Mouse (Mus musculus) heart, postnatal 10 days (tissue): ENCODE results near the gene Olfr924. TPM values are rescaled to one million over a fixed set of nuclear protein-coding genes. Genes with fewer than 3 reads are reported as not detected.
"Not testable (repeated sequence)": the region's sequence is repeated elsewhere in the genome, so short reads cannot be mapped to it uniquely, and the experiment has no call there.

ENCODE experiments used
- DNase-seq, 2 experiments: peaks; one replicate each; pipeline ENCODE4 v3.0.0; 2021
- intact Hi-C: fragments of 180-260 bp; cut with DNase I; formaldehyde crosslinking; loops from one replicate; pipeline ENCODE4 v1.15.1; 2025
- total RNA-seq, 2 experiments: library from RNA; stranded (reverse); gene quantifications; 2 replicates each; pipeline ENCODE4 v1.2.3; 2021

Olfr924 gene
- not detected for total RNA-seq

GRCm38 (mm10) chr9:38844149-38844548, at the start of gene Olfr924:
Gene Olfr924 (plus strand): TSS chr9:38844449.
- intact Hi-C loops = no loop called here

GRCm38 (mm10) chr9:38805696-38806095, 38.6 kb upstream of the Olfr924 start:
- no peak for DNase-seq
- intact Hi-C loops = no loop called here

More at GRCm38 (mm10) chr9:38844149-38844548, at the start of gene Olfr924:
- DNase-seq = no peak

- intact Hi-C loops = no loop called here
- DNase-seq = no peak
These were observed 29.9 kb upstream of the Olfr924 start, which contains the start of gene Olfr922 for GRCm38 (mm10) chr9:38814314-38814713. Gene Olfr922 (plus strand): TSS chr9:38814614.

DNA sequence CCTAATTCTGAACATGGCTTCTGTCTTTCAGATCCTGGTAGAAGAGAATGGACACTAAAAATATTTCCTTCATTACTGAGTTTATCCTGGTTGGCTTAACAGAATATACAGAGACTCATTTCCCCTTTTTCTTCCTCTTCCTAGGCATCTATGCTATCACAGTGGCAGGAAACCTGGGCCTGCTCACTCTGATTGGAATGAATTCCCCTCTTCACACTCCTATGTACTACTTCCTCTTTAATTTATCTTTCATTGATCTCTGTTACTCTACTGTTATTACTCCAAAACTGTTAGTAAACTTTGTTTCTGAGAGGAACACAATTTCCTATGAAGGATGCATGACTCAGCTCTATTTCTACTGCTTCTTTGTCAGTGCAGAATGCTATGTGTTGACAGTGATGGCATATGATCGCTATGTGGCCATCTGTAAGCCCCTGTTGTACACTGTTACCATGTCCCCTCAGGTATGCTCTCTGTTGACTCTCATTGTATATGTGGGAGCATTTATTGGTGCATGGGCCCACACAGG, 28.7 kb upstream of the Olfr924 start:
- intact Hi-C loops = no loop called here
- DNase-seq = no peak

GRCm38 (mm10) chr9:38826245-38826644, 18.0 kb upstream of the Olfr924 start, which contains the start of gene Olfr923:
Gene Olfr923 (plus strand): TSS chr9:38826545.
- intact Hi-C loops = no loop called here
- DNase-seq = no peak

- intact Hi-C loops = no loop called here
- DNase-seq = no peak
These were observed 11.2 kb upstream of the Olfr924 start for GRCm38 (mm10) chr9:38833027-38833426.

DNA sequence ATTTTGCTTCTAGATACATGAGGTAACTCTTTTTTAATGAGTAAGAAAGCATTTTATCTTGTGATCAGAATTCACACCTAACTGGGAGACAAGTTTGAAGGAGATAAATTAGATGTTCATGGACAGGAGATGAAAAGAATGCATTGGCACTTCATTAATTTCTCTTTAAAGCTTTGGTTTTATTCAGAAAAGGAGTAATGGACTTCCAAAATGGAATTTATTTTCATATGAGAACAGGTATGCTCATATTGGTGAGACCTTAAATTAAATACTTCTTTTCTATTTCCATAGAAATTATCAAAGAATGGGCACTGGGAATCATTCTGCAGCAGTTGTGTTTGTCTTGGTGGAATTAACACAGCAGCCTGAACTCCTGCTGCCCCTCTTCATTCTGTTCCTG, 10.5 kb downstream of the Olfr924 start, which contains the start of gene Olfr26:
Gene Olfr26, plus strand, starts transcription at position 301 of the 400 bp plus-strand sequence.
- intact Hi-C loops = no loop called here

DNA sequence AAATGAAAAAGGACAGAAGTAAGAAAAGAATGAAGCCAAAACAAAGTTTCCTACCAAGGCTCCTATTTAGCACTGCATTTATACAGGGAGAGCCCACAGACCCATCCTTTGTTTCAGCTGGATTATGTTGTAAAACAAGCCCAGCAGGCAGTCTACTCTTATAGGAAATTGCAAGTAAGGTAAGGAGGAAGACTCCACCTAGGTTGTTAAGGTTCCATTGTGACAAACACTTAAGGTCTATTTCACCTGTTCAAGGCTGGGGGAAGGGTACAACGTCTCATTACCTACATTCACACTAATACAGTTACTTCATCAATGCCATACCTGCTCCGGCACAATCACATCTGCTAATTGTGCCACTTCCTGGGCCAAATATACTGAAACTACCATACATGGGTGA, 30.6 kb downstream of the Olfr924 start:
- DNase-seq, intact Hi-C loops: not testable (repeated sequence)

More for the DNA sequence above, 10.5 kb downstream of the Olfr924 start, which contains the start of gene Olfr26:
- DNase-seq = no peak

DNA sequence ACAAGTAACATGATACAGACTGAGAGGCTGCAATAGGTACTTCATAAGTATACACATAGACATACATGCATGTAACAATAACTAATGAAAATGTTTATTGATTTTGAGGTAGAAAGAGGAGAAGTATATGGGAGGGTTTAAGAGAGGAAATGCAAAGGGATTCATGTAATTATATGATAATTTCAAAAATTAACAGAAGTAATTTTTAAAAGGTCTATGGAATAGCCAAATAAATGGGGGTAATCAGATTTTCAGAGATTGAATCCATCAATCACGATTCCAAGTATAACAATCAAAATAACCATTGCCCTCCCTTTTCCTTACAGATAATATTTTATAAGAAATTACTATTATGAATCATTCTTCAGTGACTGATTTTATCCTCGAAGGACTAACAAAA, 32.6 kb downstream of the Olfr924 start, which contains the start of gene Olfr926:
Gene Olfr926, plus strand, starts transcription at position 301 of the 400 bp plus-strand sequence.
- intact Hi-C loops = no loop called here
- DNase-seq = no peak

Other genes with a start within 250 kb of the Olfr924 start
- gene Olfr914, start 239.3 kb upstream of the Olfr924 start, total RNA-seq = not detected
- gene Olfr916, start 184.6 kb upstream of the Olfr924 start, total RNA-seq = not detected
- gene Olfr917, start 178.6 kb upstream of the Olfr924 start, total RNA-seq = not detected
- gene Olfr918, start 169.8 kb upstream of the Olfr924 start, total RNA-seq = not detected
- not detected for gene Olfr919, start 140.8 kb upstream of the Olfr924 start, total RNA-seq
- gene Vwa5a, start 126.2 kb upstream of the Olfr924 start, total RNA-seq = 10 to 100 TPM; 29.9 to 34.3 TPM
- gene Olfr920, start 92.2 kb upstream of the Olfr924 start, total RNA-seq = under 1 TPM; 0.07 to 0.12 TPM
- gene Olfr921, start 71.4 kb upstream of the Olfr924 start, total RNA-seq = not detected
- gene Olfr922, start 29.8 kb upstream of the Olfr924 start, total RNA-seq = not detected
- not detected for gene Olfr923, start 17.9 kb upstream of the Olfr924 start, total RNA-seq
- not detected for gene Olfr26, start 10.6 kb downstream of the Olfr924 start, total RNA-seq
- not detected for gene Olfr926, start 32.7 kb downstream of the Olfr924 start, total RNA-seq
- gene Olfr930, start 85.4 kb downstream of the Olfr924 start, total RNA-seq = not detected
- gene Olfr933, start 127.9 kb downstream of the Olfr924 start, total RNA-seq = not detected
- not detected for gene Olfr934, start 143.9 kb downstream of the Olfr924 start, total RNA-seq
- not detected for gene Olfr935, start 155.2 kb downstream of the Olfr924 start, total RNA-seq
- gene Olfr146, start 178.9 kb downstream of the Olfr924 start, total RNA-seq = not detected
- gene Olfr937, start 220.5 kb downstream of the Olfr924 start, total RNA-seq = not detected
- not detected for gene Olfr938, start 234.4 kb downstream of the Olfr924 start, total RNA-seq